Mouse (Mus musculus) limb, embryonic 14.5 days (tissue): ENCODE data around the gene Hrk. TPM values are rescaled to one million over a fixed set of nuclear protein-coding genes. Genes with fewer than 3 reads are reported as not detected.

ENCODE experiments used
- ATAC-seq: fragments of 200-750 bp; cut with Nextera tagmentation; 2 replicates; pipeline ENCODE4 v1.8.0; 2017; ENCODE audit warnings: low read depth, moderate number of reproducible peaks, moderate TSS enrichment; ENCODE audit not compliant: low FRiP score
- DNase-seq: peaks from one replicate; pipeline ENCODE4 v3.0.0-alpha.2; 2015; ENCODE audit warnings: low spot score
- H3K27ac ChIP-seq: fragments of 300-500 bp; sonication (generic); replicated peaks from 2 replicates; pipeline ENCODE4 v1.5.1; 2014; ENCODE audit warnings: low read depth, mild to moderate bottlenecking, low read length, moderate library complexity, mixed read lengths
- H3K27me3 ChIP-seq: fragments of 300-500 bp; sonication (generic); 2 replicates; pipeline ENCODE4 v1.6.1; 2014; ENCODE audit warnings: low read length, mixed read lengths; ENCODE audit not compliant: control insufficient read depth, insufficient read depth
- H3K36me3 ChIP-seq: fragments of 300-500 bp; sonication (generic); 2 replicates; pipeline ENCODE4 v1.6.1; 2014; ENCODE audit warnings: mild to moderate bottlenecking, low read length, moderate library complexity, mixed read lengths; ENCODE audit not compliant: control insufficient read depth, insufficient read depth
- H3K4me1 ChIP-seq: fragments of 300-500 bp; sonication (generic); 2 replicates; pipeline ENCODE4 v1.6.1; 2014; ENCODE audit warnings: antibody characterized with exemption, low read length, mixed read lengths; ENCODE audit not compliant: control insufficient read depth, insufficient read depth
- H3K4me2 ChIP-seq: fragments of 300-500 bp; sonication (generic); replicated peaks from 2 replicates; pipeline ENCODE4 v1.6.1; 2014; ENCODE audit warnings: low read depth, mild to moderate bottlenecking, low read length, moderate library complexity; ENCODE audit not compliant: severe bottlenecking
- H3K4me3 ChIP-seq: fragments of 300-500 bp; sonication (generic); replicated peaks from 2 replicates; pipeline ENCODE4 v1.5.1; 2014; ENCODE audit warnings: low read length
- H3K9ac ChIP-seq: fragments of 300-500 bp; sonication (generic); 2 replicates; pipeline ENCODE4 v1.6.1; 2014; ENCODE audit warnings: mild to moderate bottlenecking, low read depth, low read length, moderate library complexity; ENCODE audit not compliant: severe bottlenecking
- H3K9me3 ChIP-seq: fragments of 300-500 bp; sonication (generic); 2 replicates; pipeline ENCODE4 v1.6.1; 2016; ENCODE audit warnings: low read length; ENCODE audit not compliant: control insufficient read depth
- POLR2A ChIP-seq: fragments of 200-500 bp; IDR thresholded peaks from 2 replicates; pipeline ENCODE4 v1.8.0; 2012; ENCODE audit warnings: inconsistent platforms, mild to moderate bottlenecking, moderate library complexity, borderline replicate concordance; ENCODE audit not compliant: insufficient read depth, insufficient read length; ENCODE audit errors: extremely low read depth
- WGBS: fragments of 180-500 bp; shearing (Covaris S2); extraction: QIAGEN DNeasy Blood & Tissue Kit; methylation state at CpG from one replicate; pipeline ENCODE4 v1.1.7; 2014; 5-methylcytosine and 5-hydroxymethylcytosine counted together
- polyA plus RNA-seq, 2 experiments: library from polyadenylated mRNA; depleted of rRNA in 1 of 2; stranded (reverse) in 1 of 2; unstranded in 1 of 2; fragments of >200 nt; fragmentation: Nextera tagmentation in 1 of 2; extraction: Ambion mirVana in 1 of 2; gene quantifications; 2 replicates each; pipeline versions ENCODE4 v1.2.1 to v1.2.3; 2012 to 2014

Gene Hrk
- polyA plus RNA-seq, 2 experiments: 0.06 to 0.11 TPM

DNA sequence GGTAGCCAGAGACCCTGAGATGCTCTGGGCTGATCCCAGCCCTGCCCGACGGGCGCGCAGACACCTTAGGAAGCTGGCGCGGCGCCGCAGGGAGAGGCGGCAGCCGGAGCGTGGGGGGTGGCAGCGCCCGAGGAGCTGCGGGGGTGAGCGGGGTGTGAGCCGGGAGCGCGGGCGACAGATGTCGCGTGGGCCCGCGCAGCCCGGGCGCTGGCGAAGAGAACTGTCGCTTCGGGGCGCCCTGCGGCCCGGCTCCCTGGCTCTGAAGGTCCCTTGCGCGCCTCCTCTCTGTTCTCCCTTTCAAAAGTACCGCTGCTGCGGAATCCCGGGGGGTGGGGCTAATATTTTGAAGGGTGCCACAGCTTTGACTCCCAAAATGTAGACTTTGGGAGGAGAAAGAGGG lies 7.2 kb downstream of the Hrk start:
- no peak for ATAC-seq
- H3K27ac ChIP-seq: no peak overlapping the region
- peaks cover 82% of the 10 kb centered on the region for H3K27me3 ChIP-seq
- no peak for TF ChIP-seq POLR2A
- peak overlapping the region; percentile 25; the same call in 1 of the 2 replicates for H3K9ac ChIP-seq
- 10% methylated on average over 25 of the region's 36 CpGs for WGBS
- no peak for DNase-seq
- H3K4me2 ChIP-seq: peak overlapping the region; percentile 52
- H3K4me3 ChIP-seq: peak overlapping the region; percentile 31
- peaks cover 6% of the 10 kb centered on the region for H3K9me3 ChIP-seq
- H3K36me3 ChIP-seq: no peaks in the 10 kb centered on the region
- peaks cover 8% of the 10 kb centered on the region; the same call in 1 of the 2 replicates for H3K4me1 ChIP-seq

GRCm38 (mm10) chr5:118172078-118172723 lies 7.8 kb downstream of the Hrk start:
- Histone ChIP-seq H3K27ac (no peak overlapping the region), H3K9me3 (peaks cover 6% of the 10 kb centered on the region), H3K4me1 (peaks cover 8% of the 10 kb centered on the region; the same call in 1 of the 2 replicates), H3K4me2 (peak overlapping the region; percentile 52), H3K27me3 (peaks cover 82% of the 10 kb centered on the region), H3K4me3 (peak overlapping the region; percentile 31), H3K36me3 (no peaks in the 10 kb centered on the region), H3K9ac (no peak overlapping the region)
- no peak for TF ChIP-seq POLR2A
- ATAC-seq (no peak), DNase-seq (no peak)
- WGBS: under 1% methylated on average over 27 of the region's 27 CpGs

DNA sequence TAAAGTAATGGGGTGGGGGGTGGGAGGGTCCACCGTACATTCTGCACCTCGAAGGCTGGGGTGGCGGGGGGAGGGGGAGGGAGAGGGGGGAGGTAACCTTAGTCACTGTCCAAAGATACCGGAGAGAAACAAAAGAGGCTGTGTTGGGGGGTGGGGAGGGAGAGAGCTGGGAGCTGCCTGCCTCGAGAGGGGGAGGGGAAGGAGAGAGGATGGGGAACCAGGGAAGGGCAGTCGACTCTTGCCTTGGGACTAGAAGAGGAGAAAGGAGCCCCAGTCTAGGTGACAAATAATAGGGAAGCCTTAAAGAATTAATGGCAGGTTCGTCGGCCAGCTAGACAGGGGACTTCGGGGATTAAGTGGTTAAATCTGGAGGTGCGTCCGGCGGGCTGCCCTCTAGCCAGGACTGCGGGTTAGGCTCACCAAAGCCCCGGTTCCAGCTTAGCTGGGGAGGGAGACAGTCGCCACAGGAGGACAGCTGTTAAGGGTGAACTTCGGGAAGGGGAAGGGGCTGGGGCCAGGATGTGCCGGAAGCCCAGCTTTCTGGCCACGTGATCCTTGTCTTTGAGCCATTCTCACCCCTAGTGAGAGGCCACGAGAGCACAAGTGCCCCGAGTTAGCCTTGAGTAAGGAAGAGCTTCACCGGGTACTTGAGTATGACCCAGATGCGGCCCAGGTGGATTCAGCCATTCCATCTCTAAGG lies 10.0 kb downstream of the Hrk start:
- Histone ChIP-seq H3K27ac (no peak overlapping the region), H3K4me1 (peaks cover 8% of the 10 kb centered on the region; the same call in 1 of the 2 replicates), H3K9me3 (peaks cover 6% of the 10 kb centered on the region), H3K9ac (no peak overlapping the region), H3K4me3 (peak overlapping the region; percentile 24), H3K4me2 (peak overlapping the region; percentile 44), H3K27me3 (peaks cover 59% of the 10 kb centered on the region), H3K36me3 (no peaks in the 10 kb centered on the region)
- ATAC-seq (no peak), DNase-seq (no peak)
- WGBS: 2% methylated on average over 21 of the region's 22 CpGs
- no peak for TF ChIP-seq POLR2A

DNA sequence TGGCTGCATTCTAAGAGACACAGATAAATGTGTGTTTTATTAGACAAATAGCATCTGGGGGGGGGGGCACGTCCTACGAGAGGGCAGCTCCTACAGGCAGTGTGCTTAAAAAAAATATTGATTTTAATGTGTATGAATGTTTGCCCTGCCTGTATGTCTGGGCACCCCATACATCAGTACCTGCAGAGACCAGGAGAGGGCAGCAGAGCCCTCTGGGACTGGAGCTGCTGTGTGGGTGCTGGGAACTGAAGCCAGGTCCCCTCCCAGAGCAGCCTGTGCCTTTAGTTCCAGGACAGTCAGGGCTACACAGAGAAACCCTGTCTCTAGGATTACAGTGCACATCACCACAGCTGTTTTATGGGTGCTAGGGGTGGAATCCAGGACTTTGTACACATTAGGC lies 10.7 kb downstream of the Hrk start:
- ATAC-seq: no peak
- Histone ChIP-seq H3K36me3 (no peaks in the 10 kb centered on the region), H3K27me3 (peaks cover 54% of the 10 kb centered on the region), H3K4me2 (no peak overlapping the region), H3K4me1 (peaks cover 8% of the 10 kb centered on the region; the same call in 1 of the 2 replicates), H3K27ac (no peak overlapping the region), H3K9me3 (peaks cover 6% of the 10 kb centered on the region), H3K4me3 (no peak overlapping the region), H3K9ac (no peak overlapping the region)
- WGBS: 27% methylated on average over 2 of the region's 2 CpGs
- DNase-seq: no peak
- TF ChIP-seq POLR2A: no peak

DNA sequence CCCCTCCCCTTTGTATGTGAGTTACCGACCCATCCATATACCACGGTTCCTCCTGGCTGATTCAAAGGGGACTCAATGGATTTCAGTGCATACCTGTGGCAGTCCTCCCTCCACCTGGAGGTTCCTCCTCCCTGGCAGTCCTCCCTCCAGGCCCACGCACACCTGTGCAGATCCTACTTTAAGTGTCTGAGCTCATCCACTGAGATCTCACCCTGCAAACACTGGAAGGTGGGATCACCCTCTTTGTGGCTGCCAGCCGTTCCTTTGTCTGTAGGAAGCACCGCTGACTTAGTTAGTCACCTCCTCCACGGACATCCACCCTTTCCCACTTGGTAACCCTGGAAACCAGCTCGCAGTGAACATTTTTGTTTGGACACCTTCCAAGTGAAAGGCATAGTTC lies 13.2 kb downstream of the Hrk start:
- 74% methylated on average over 6 of the region's 7 CpGs for WGBS
- Histone ChIP-seq H3K4me1 (peaks cover 2% of the 10 kb centered on the region; the same call in 1 of the 2 replicates), H3K9me3 (peaks cover 6% of the 10 kb centered on the region), H3K27me3 (peaks cover 29% of the 10 kb centered on the region), H3K36me3 (no peaks in the 10 kb centered on the region), H3K9ac (no peak overlapping the region), H3K4me2 (no peak overlapping the region), H3K4me3 (no peak overlapping the region), H3K27ac (no peak overlapping the region)
- no peak for TF ChIP-seq POLR2A
- DNase-seq: no peak
- ATAC-seq: no peak
